Mouse (Mus musculus): ENCODE measurements around the gene Hcfc1r1.

DNA sequence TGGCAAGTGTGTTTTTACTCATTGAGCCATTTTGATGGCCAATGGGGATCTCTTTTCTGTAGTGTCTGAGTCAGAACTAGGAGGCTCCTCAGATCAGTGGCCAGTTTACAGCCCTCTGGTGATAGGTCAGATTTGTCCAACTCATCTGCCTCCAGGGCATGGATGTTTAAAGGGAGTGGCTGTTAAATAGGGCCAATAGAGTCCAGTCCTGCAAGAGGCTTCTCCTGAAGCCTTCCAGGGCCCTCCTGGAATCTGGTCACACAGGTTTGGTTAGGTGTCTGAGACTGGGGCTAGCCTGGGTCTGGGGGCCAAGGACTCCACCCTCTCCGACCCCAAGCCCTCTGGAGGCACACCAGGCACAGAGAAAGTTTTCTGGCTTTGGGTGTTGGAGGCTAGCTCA is 21.1 kb downstream of the Hcfc1r1 start:
- TF ChIP-seq CTCF (IDR thresholded peaks at IDR 0.05; ENCODE audit: control insufficient read depth, insufficient read depth, insufficient read length) (no peak), MAX (IDR thresholded peaks at IDR 0.05) (no peak), CEBPB (IDR thresholded peaks at IDR 0.05; ENCODE audit: low read depth) (no peak), USF1 (IDR thresholded peaks at IDR 0.05; ENCODE audit: low read depth) (no peak), MYOD1 (IDR thresholded peaks at IDR 0.05; ENCODE audit: control insufficient read depth, insufficient read length, low read depth) (no peak), FOSL1 (IDR thresholded peaks at IDR 0.05; ENCODE audit: insufficient read depth, low read length, poor library complexity, severe bottlenecking) (no peak), MYOG (IDR thresholded peaks at IDR 0.05; ENCODE audit: control insufficient read depth, extremely low read depth, insufficient read length) (no peak)
